Mouse (Mus musculus) left cerebral cortex, postnatal 14 days (tissue): ENCODE measurements around the gene Rd3l. TPM values are rescaled to one million over a fixed set of nuclear protein-coding genes. Genes with fewer than 3 reads are reported as not detected.

Experiments
- DNase-seq, 2 experiments: peaks; one replicate each; pipeline ENCODE4 v3.0.0; 2021 to 2022; ENCODE audit warnings: low spot score in 2 of 2, mixed read lengths in 1 of 2
- intact Hi-C: fragments of 180-260 bp; cut with DNase I; formaldehyde crosslinking; loops from one replicate; pipeline ENCODE4 v1.15.1; 2025
- total RNA-seq, 2 experiments: library from RNA; stranded (reverse); gene quantifications; 2 replicates each; pipeline ENCODE4 v1.2.3; 2021

Rd3l gene
- total RNA-seq, 2 experiments from 2014 or later = not detected

DNA sequence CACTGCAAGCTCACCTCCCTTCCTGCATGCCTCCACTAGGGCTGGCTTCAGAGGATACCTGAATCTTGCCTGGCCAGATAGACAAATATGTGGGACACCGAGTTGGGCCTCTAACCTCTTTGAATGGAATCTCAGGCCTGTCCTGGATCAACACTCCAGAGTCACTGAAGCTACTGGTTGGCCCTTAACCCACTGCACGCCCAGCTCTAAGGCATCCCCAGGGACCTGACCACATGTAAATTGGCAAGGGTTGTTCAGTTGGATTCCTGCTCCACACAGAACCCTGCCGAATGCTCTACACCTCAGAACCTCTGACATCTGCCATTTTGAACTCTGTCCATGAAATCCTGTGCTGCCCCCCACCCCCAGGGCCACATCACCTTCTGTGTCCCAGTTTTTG lies 48.6 kb downstream of the Rd3l start:
- no peak for DNase-seq
- intact Hi-C loops = no loop called here

DNA sequence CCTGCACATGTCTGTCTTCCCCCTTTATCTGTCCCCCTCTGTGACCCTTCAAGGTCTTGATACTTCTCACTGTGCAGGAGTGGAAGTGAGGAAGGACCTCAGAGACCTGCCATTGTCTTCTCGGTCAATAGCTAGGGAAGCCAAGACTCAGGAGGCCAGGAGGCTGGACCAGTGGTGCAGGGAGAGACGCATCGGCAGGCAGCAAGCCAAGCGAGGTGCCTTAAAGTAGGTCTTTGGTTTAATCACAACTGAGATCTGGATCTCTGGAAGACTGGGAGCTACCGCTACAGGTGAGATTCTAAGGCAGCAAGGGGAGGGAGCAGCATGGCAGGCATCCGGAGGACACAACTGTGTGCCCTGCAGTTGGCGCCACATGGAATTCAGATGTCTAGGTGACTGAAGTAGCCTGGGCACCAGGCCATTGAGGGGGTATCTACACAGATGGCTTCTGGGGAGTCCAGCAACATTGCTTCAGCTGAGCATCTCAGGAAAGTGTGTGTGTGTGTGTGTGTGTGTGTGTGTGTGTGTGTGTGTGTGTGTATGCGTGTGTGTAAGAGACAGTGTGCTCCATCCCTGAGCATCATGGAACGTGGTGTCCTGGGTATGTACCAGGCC lies 49.6 kb downstream of the Rd3l start:
- intact Hi-C loops = no loop called here

More for the DNA sequence above, 49.6 kb downstream of the Rd3l start:
- no peak for DNase-seq

Other genes with a start within 250 kb of the Rd3l start
- 100 to 1,000 TPM; 856 to 890 TPM for gene Klc1, start 222.5 kb downstream of the Rd3l start, total RNA-seq
- gene Xrcc3, start 167.4 kb downstream of the Rd3l start, total RNA-seq = 1 to 10 TPM; 3.7 to 4.7 TPM
- gene Zfyve21, start 167.1 kb downstream of the Rd3l start, total RNA-seq = 10 to 100 TPM; 19.8 TPM
- gene Ppp1r13b, start 73.2 kb downstream of the Rd3l start, total RNA-seq = 10 to 100 TPM; 61.2 to 64.4 TPM
- gene Atp5mpl, start 14.3 kb downstream of the Rd3l start, total RNA-seq = 100 to 1,000 TPM; 411 to 446 TPM
- under 1 TPM; 0.13 to 0.55 TPM for gene Tdrd9, start 9.8 kb downstream of the Rd3l start, total RNA-seq
- gene Aspg, start 125.4 kb upstream of the Rd3l start, total RNA-seq = 1 to 10 TPM; 1.9 to 4.7 TPM
- gene Kif26a, start 164.9 kb upstream of the Rd3l start, total RNA-seq = 1 to 10 TPM; 5.8 to 8.1 TPM